Mouse (Mus musculus): Measurements from ENCODE around the gene Cblc.
A peak's percentile ranks its signal among the peaks of the same experiment; 100 is the strongest.

The Cblc gene

DNA sequence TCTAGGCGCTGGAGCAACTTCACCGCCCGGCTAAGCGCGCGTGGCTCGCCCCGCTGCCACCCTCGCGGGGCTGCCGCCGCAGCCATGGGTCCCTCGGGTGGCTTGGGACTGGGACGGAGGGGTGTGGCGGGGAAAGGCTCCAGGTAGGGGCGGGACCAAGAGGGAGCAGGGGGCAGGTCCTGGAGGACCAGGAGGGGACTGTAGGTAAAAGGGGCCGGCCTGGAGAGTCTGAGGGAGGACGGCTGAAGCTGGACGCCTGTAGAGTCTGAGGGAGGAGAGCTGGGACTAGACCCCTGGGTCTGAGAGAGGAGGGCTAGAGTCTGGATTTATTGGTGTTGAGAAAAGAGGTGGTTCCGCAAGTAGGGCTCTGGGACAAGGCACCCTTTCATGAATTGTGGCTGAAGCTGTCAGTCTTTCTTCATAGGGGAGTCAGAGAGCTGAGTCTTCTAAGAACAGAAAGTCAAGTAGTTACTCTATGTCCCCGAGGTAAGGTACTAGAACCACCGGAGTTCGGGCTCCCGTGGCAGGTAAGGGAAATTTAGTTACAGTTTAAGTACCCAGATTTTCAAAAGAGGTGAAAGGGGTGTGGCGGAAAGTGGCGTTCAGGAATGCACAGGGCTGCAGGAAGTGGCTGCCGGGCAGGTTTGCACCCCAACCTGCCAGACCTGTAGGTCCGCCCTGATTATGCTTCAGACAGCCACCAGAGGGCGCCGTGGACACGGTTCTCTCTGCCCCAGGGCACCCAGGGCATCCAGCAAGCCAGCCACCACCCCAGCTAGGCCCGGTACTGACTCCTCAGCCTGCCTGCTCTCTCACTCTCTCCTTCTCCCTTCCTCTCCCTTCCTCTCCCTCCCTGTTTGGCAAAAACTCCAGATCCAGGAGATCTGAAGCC is at the start of gene Cblc:
Gene Cblc, minus strand, starts transcription at position 113 of the 892 bp plus-strand sequence.
- peak; percentile 71 for DNase-seq

DNA sequence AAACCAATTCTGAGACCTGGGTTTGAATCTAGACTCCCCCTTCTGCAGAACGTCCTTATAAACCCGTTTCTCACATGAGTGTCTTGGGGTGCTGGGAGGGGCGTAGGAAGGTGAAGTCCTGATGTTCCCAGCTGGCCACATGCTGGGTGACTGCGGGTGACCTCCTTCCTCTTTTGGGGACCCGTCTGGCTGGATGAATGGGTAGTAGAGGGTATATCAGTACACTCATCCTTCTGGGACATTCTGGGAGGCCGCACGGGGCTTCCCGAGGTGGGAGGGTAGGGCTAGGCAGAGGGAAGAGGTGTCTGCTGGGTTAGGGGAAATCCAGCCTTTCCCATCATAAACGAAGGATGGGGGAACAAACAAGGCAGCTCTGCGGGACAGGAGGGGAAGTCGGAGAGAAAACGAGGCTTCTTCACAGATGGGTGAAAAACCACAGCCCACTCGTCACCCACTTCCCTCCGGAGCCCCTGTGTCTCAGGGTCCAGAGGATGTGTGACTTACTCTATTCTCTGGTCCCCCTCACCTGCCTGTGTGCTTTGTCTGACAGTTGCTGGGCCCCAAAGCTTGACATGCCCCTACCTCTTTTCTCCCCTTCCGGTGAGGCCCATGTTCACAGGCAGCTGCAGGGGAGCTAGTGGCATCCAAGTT is 48.0 kb upstream of the Cblc start:
- no peak for DNase-seq

DNA sequence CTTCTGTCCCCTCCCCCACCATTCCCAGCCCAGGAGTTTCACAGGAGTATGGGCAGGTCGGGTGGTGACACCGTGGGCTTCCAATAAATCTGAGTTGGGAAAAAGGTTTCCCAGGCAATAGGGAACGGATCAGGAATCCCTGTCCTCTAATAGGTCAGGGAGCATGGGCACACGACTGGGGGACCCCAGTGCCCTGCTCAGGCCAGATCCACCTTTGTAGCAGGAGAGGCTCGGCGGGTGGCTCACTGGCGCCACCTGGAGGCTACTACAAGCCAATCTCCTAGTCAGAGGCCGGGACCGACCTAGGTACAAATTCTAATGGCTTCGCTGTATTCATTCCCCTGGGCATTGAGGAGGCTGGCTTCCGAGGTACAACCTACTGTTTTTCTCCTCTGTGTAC is 47.0 kb upstream of the Cblc start:
- DNase-seq: peak; percentile 64

DNA sequence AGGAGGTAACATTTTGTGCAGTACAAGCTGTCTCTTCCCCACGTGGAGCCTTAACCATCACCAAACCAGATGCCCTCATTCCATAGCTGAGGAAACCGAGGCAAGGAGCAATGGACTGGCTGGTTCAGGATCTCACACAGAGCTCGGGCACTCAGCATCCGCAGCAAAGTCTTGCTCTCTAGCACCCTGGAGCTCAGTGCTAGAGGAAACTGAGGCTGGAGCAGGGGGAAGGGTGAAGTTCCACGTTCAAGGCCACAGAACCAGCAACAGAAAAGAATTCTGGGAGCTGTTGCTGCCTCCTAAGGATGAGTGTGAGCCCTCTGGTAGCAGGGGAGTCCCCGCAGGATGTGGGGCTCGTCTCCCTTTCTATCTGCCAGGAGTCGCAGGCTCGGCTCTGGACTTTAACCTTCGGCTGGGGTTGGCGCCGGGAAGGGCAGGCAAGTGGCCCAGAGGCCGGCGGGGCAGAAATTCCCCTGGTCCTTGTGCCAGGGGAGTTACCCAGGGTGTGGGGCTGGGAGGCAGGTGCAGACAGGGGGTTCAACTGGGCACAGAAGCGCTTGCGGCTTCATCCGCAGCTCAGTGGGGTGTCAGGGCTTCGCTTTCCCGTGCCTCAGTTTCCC is 46.4 kb upstream of the Cblc start:
- DNase-seq: no peak

DNA sequence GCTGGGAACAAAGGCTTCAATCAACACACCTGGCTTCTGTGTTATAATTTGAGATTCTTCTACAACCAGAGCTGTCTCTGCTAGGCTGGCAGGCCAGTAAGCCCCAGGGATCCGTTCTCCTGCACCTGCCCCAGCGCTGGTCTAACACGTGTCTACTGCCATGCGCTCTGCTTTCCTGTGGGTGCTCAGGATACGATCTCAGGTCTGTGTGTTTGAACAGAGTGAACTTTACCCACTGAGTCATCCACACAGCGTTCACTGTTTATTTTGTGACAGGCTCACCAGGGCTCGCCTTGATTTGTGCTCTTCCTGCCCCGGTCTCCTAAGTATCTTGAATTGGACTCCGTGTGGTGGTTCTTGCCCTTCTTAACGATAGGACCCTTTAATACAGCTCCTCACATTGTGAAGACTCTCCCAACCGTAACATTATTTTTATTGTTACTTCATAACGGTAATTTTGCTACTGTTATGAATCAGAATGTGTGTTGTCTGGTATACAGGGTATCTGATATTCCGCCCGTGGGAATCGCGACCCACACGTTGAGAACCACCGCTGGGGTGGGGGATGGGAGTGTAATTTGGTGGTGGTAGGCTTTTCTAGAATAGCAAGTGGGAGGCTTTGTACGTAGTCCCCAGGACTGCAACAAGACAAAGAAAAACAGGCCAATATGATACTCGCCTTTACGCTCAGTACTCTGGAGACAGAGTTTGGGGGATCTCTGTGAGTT is 45.2 kb upstream of the Cblc start:
- DNase-seq: no peak

DNA sequence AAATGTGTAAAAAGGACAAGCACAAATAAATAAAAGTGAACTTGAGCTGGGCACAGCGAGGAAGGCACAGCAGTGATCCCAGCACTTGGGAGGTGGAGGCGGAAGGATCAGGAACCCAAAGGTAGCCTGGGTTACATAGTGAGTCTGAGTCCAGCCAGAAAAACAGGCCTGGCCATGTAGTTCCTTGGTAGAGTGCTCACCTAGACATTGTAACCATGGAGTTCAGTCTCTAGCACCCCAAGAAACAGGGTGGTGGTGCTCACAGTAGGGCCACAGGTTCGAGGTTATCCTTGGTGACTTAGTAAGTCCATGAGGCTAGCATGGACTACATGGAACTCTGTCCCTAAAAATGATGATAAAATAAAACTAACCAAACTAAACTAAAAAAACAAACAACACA is 44.3 kb upstream of the Cblc start:
- DNase-seq: no peak

DNA sequence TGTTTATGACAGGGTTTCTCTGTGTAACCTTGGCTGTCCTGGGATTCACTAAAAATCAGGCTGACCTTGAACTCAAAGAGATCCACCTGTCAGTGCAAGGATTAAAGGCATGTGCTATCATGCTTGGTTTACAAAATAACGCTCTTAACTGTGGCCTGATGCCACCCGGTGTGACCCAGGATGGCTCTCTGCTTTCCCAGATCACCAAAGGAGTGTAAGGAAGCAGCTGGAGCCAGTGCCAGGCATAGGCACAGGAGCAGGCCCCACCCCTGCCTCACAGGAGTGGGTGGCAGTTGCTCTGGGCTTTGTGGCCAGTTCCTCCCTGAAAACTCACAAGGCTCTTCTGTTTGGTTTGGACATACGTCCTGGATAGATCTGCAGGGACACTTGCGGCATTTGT is 43.8 kb upstream of the Cblc start:
- DNase-seq: no peak

DNA sequence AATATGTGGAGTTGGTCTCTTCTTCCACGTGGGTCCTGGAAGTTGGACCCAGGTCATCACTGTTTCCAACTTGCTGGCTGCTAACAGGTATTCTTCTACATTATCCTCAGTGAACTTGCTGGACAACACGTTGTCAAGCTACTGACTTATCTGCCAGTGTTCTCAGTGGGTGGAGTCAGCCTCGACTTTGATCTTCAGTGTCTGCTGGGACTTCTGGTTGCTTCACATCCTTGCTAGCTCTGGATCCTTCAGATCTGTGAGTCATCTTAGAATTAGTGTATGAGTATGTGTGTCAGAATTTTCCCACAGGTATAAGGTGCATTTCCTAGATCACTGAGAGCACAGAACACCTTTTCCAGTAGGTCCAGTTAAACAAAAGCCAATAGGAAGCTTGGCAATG is 40.2 kb upstream of the Cblc start:
- no peak for DNase-seq

DNA sequence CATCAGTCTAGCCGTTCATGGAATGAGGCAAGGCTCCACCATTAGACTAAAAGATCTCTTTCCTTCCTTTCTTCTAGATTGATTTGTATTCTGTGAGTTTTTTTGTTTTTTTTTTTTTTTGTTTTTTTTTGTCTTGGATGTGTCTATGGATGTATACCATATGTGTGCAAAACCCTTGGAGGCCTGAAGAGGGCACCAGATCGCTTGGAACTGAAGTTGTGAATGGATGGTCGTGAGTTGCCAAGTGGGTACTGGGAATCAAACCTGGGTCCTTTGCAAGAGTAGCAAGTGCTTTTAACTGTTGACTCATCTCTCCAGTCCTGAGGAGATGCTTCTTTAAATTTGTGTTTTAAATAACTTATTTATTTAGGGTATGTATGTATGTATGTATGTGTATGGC is 37.4 kb upstream of the Cblc start:
- no peak for DNase-seq

DNA sequence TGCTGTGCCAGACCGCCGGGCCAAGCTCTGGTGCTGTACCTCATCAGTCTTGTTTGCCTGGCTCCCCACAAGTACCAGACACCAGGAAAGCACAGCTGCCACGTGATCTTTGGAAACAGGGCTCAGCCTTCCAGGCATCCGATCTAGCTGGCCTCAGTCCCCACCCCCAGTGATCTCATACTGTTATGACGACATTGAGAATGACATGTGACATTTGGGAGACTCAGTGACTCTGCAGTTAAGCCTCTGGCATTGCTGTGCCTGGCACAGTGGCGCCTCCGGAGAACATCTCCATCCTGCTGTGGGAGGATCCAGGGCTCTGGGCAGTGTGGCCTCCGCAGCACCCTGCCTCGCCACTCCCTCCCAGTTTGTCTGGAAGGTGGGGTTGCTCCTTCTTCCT is 35.2 kb upstream of the Cblc start:
- no peak for DNase-seq

DNA sequence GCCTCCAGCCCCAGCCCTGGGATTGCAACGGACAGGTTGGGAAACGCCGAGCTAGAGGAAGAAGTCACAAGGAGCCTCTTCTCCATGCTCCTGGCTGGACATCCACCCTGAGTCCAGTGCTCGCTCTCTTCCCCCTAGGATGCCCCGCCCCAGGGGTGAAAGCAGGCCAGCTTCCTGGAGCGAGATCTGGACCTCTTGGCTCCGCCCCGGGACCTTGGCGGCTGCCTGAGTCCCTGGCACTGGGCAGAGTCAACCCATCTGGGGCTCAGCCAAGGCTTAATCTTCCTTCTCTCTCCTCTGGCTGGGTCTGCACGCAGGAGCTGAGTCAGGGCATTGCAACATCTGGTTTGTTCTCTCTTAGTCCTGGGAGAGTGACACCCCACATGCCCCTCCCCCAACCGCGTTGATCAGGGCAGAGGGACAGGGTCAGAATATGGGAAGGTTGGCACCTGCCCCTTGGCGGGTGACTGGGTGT is 34.1 kb upstream of the Cblc start:
- peak; percentile 42 for DNase-seq

DNA sequence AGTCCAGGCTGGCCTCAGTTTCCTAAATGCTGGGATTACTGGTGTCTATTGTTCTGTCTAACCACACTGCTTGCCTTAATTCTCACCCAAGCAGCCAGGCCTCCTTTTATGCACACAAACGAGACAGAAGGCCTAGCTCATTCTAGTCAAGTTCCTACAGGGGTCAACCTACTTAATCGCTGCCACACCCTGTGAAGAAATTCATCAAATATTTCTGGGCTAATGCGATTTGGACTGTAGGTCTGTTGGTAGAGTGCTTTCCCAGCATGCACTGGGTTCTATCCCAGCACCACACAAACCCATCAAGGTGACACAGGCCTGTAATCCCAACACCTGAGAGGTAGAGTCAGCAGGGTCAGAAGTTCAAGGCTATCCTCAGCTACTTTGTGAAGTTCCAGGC is 33.1 kb upstream of the Cblc start:
- no peak for DNase-seq

DNA sequence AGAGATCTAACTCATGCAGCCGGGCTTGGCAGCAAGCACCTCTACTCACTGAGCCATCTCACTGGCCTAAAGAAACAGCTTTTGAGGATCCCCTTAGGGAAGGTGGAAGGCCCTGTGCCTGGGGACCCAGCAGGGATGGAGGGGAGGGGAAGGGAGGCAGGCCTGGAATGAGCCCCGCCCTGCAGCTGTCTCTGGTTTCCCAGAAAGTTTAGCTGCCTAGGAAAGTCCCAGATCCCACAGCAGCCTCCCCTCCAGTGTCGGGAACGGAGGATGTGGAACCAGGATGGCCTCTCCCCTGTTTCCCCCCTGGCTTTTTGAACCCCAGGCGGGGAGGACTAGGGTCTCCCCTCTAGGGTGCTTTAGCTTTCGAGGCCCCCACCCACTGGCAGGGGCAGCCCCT is 30.1 kb upstream of the Cblc start:
- DNase-seq: no peak

DNA sequence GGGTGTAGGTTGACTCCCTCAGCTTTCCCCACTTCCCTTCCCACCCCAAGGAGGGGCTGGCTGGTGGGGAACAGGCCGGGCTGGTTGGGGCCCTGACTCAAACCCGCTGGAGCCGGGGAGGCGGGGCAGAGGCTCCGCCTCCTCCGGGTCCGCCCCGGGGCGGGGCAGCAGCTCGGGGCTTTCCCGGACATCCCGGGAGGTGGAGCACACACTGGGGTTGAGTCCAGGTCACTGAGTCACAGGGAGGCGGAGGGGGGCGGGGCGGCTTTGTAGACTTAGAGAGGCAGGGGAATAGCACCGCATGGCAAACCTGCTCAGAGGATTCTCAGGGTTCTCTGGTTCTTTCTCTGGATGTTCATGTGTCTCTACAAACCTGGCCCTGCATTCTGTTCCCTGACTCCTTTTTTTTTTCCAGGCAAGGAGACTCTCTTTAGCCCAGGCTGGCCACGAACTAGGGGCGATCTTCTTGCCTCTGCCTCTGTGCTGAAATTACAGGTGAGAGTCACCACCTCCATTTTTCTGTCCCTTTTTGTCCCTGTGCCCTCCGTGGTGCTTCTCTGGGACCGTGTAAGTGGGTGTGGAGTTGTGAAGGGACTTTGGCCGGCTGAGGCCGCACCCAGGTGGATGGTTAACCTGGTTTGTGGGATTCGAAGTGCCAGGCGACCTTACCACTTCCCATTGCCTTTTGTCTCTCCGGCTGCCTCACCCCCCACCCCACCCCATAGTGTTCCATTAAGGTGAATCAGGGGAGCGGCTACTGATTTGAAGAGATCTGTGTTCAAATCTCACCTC is 27.8 kb upstream of the Cblc start:
- DNase-seq: peak; percentile 78

DNA sequence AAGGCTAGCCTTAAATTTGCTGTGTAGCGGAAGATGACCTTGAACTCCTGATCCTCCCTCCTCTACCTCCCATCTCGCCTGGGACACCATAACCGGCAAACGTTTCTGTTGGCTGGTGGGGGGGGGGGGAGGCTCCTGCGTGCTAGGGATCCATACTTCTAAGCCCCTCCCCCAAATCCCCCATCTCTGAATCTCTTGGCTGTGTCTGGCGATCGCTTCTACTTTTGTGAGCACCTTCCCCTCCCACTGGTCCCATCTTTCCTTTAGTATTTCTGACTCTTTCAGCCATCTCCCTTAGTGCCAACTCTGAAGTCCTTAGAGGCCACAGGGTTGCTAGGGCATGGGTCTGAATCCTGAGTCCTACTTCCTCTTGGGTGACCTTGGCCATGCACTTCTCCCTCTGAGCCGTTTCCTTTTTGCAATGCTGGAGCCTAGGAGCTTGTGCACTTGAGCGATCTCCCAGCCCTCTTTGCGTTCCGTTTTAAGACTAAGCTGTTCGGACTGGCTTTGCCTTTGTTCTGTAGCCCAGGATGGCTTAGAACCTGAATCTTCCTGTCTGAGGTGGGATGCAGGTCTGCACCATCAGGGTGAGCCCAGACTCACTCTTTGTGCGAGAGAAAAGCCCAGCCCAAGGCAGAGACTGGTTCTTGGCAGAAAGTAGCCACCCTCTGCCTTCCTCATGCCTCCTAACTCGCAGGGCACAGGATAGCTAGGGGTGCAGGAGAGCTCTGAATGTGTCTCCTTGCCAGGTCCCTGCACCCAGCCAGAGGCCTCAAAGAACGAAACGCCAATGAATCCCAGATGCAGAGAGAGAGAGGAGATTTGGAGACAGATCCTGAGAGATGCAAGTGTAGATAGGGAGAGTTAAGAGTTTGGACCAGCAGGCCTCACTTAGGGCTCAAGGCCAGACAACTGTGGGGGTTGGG is 26.9 kb upstream of the Cblc start:
- no peak for DNase-seq

DNA sequence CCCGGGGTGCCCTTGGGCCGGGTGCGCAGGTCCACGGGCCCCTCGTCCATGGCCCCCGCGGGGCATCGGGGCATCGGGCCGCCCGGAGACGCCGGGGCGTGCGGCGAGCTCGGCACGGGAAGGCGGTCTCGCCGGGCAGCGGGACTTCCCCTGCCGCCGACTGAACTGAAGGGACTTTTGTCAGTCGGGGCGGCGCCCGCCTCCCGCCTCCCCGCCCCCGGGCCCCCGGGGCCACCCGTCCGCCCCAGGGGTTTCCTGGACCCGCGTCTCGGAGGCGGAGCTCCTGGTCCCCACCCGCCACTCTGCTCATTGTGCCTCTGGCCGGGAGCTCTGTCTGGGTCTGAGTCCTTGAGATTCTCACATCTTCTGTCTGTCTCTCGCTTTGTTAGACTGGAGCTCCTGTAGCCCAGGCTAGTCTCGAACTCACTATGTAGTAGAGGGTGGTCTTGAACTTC is 26.0 kb upstream of the Cblc start, which contains the start of gene Bcl3:
Gene Bcl3, minus strand, starts transcription at position 167 of the 455 bp plus-strand sequence.
- peak; percentile 38 for DNase-seq

DNA sequence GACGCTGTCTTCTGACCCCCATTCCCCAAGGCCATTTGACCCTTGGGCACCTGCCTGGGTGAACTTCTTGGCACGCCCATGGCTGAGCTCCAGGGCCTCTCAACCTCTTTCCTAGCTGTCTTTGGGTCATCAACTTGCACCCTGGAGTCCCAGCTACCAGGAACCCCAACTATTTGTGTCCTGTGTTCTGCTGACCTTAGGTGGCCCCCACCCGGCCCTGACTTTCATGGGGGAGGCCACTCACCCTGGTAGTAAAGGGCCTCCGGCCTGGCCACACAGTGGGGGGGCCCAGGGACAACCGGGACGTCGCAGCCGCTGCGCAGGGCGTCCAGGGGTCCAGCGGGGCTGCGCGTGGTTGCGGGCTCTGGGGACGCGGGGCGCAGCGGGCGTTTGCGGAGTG is 25.6 kb upstream of the Cblc start:
- DNase-seq: no peak

DNA sequence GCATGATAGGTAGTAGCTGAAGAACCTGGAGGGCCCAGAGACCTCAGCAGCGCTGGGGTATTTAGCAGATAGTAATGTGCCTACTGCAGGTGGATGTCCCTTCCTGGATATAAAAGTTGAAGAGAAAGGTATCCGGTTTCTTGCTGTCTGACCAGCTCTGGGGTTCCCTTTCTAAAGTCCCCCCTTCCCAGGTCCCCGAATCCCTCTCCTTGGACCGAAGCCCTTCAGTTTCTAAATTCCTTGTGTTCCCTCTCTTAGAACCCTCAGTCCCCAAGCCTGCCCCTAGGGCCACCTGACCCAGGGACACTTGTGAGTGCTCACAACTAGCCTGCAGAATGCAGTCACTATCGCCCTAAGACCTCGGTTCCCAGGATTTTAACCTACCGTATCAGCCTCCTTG is 25.0 kb upstream of the Cblc start:
- no peak for DNase-seq

DNA sequence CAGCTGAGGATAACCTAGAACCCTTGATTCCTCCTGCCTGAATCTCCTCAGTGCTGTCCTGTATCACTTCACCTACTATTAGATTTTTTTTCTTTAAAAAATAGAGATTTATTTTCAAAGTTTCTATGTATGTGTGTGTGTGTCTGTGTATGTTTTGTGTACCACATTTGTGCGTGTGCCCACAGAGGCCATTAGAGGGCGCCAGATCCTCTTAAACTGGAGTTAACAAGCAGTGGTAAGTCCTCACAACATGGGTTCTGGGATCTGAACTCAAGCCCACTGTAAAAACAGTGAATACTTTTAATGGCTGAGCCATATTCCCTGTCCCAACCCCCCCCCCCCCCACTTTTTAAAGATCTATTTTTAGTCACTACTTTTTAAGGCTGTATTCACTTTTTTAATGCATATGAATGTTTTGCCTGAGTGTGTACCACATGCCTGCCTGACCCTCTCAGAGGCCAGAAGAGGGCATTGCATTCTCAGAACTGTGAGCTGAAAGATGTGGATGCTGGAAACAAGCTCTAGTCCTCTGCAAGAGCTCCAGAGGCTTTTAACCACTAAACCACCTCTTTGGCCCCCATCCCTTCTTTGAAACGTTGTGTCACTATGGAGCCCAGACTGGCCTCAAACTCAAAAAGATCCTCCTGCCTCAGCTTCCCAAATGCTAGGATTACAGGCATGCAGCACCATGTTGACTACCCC is 23.9 kb upstream of the Cblc start:
- DNase-seq: no peak

DNA sequence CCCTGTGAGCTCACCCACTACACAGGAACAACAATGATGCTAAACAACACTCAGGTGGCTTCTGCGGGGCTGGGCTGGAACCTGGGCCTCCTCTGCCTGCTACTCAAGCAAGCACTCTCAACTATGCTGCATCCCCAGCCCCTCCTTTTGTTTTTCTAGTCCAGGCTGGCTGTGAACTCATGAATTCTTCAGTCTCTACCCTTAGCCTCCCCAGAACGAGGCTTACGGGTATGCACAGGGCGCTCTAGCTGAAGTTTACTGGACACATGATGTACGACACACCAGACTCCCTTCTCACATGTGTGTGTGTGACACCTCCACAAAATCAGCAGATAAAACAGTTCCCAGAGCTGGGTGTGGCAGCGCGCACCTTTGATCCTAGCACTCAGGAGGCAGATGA is 22.3 kb upstream of the Cblc start:
- DNase-seq: no peak

Data from retina, postnatal 1 day (tissue).